Mouse (Mus musculus) heart, adult 2 months (tissue): Measurements from ENCODE around the gene Zdhhc8. TPM values are rescaled to one million over a fixed set of nuclear protein-coding genes. Genes with fewer than 3 reads are reported as not detected.

ENCODE experiments used
- DNase-seq, 2 experiments: peaks; one replicate each; pipeline ENCODE4 v3.0.0; 2021
- H3K27ac ChIP-seq: fragments of 200-600 bp; 2 replicates; pipeline ENCODE4 v1.8.1; 2022
- H3K27me3 ChIP-seq: fragments of 200-500 bp; 2 replicates; pipeline ENCODE4 v1.6.1; 2012; ENCODE audit warnings: mild to moderate bottlenecking, low read length, inconsistent platforms, mixed read lengths; ENCODE audit not compliant: control insufficient read depth, insufficient read depth
- H3K36me3 ChIP-seq: fragments of 200-500 bp; 2 replicates; pipeline ENCODE4 v1.6.1; 2012; ENCODE audit warnings: low read length, inconsistent platforms; ENCODE audit not compliant: control insufficient read depth, insufficient read depth
- H3K4me1 ChIP-seq: fragments of 200-500 bp; 2 replicates; pipeline ENCODE4 v1.6.1; 2011; ENCODE audit warnings: low read length; ENCODE audit not compliant: control insufficient read depth, insufficient read depth
- H3K4me3 ChIP-seq: fragments of 200-600 bp; 2 replicates; pipeline ENCODE4 v1.8.1; 2022
- H3K79me2 ChIP-seq: fragments of 200-500 bp; replicated peaks from 2 replicates; pipeline ENCODE4 v1.6.1; 2012; ENCODE audit warnings: mild to moderate bottlenecking, inconsistent platforms, low read length, moderate library complexity, mixed read lengths; ENCODE audit not compliant: control insufficient read depth, insufficient read depth
- H3K9ac ChIP-seq: fragments of 200-500 bp; 2 replicates; pipeline ENCODE4 v1.6.1; 2012; ENCODE audit warnings: low read depth, mild to moderate bottlenecking, control low read depth, inconsistent platforms, low read length, mixed read lengths
- CTCF ChIP-seq: fragments of 200-600 bp; IDR thresholded peaks from 2 replicates; pipeline ENCODE4 v1.8.1; 2022; ENCODE audit warnings: antibody characterized with exemption, mild to moderate bottlenecking, moderate library complexity
- EP300 ChIP-seq: fragments of 200-500 bp; IDR thresholded peaks from 2 replicates; pipeline ENCODE4 v1.6.1; 2011; ENCODE audit warnings: low read depth, low read length, control low read depth; ENCODE audit not compliant: insufficient read depth
- POLR2A ChIP-seq: fragments of 200-500 bp; IDR thresholded peaks from 2 replicates; pipeline ENCODE4 v1.6.1; 2011; ENCODE audit warnings: mild to moderate bottlenecking, low read depth, low read length, control low read depth; ENCODE audit not compliant: insufficient read depth
- WGBS: fragments of 180-500 bp; shearing (Covaris S2); methylation state at CpG from one replicate; pipeline ENCODE4 v1.1.7; 2018; 5-methylcytosine and 5-hydroxymethylcytosine counted together
- intact Hi-C: fragments of 180-260 bp; cut with DNase I; formaldehyde crosslinking; loops from one replicate; pipeline ENCODE4 v1.15.1; 2025
- polyA plus RNA-seq: library from polyadenylated mRNA; depleted of rRNA; stranded (reverse); fragments of >200 nt; gene quantifications from 2 replicates; pipeline ENCODE4 v1.2.3, GENCODE M21; 2012
- total RNA-seq, 2 experiments: library from RNA; stranded (reverse); gene quantifications; 2 replicates each; pipeline ENCODE4 v1.2.3; 2021

The Zdhhc8 gene
- total and polyA plus RNA-seq, 3 experiments = 19.6 to 51.5 (median 22.7) TPM

DNA sequence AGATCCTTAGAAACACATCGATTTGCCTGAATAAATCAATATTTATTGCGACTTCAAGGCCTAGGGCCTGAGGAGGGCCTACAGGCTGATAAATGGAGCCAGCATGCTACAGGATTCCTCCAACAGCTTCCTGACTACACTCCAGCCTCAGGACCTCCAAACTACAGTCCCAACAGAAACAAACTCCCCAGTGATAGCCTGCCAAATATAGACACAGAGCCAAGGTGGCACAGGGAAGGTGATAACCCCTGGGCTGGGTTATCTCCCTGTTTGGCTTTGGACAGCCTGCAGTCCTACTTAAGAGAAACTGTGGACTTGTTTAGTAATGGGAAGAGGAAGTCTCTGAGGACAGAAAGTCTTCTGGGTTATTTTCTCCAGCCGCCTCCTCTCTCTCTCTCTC lies 47.7 kb downstream of the Zdhhc8 start:
- WGBS = 51% methylated on average over 3 of the region's 3 CpGs
- intact Hi-C loops = no loop called here
- no peak for TF ChIP-seq EP300
- TF ChIP-seq POLR2A = no peak

GRCm38 (mm10) chr16:18186798-18187197 lies 48.1 kb downstream of the Zdhhc8 start:
- no peaks in the 10 kb centered on the region for H3K27me3 ChIP-seq
- H3K36me3 ChIP-seq = no peaks in the 10 kb centered on the region
- WGBS = 42% methylated on average over 4 of the region's 4 CpGs
- no peaks in the 10 kb centered on the region for H3K4me1 ChIP-seq
- intact Hi-C loops = no loop called here
- no peaks in the 10 kb centered on the region for H3K79me2 ChIP-seq
- DNase-seq = no peak
- H3K4me3 ChIP-seq = no peak overlapping the region
- no peak overlapping the region for H3K27ac ChIP-seq
- no peak overlapping the region for H3K9ac ChIP-seq
- TF ChIP-seq EP300 (no peak), POLR2A (no peak), CTCF (no peak)

More for the DNA sequence above, 47.7 kb downstream of the Zdhhc8 start:
- no peak for DNase-seq
- Histone ChIP-seq H3K4me3 (no peak overlapping the region), H3K9ac (no peak overlapping the region), H3K4me1 (no peaks in the 10 kb centered on the region), H3K27ac (no peak overlapping the region), H3K27me3 (no peaks in the 10 kb centered on the region), H3K36me3 (no peaks in the 10 kb centered on the region), H3K79me2 (no peaks in the 10 kb centered on the region)

GRCm38 (mm10) chr16:18185715-18186449 lies 49.1 kb downstream of the Zdhhc8 start:
- intact Hi-C loops = no loop called here

DNA sequence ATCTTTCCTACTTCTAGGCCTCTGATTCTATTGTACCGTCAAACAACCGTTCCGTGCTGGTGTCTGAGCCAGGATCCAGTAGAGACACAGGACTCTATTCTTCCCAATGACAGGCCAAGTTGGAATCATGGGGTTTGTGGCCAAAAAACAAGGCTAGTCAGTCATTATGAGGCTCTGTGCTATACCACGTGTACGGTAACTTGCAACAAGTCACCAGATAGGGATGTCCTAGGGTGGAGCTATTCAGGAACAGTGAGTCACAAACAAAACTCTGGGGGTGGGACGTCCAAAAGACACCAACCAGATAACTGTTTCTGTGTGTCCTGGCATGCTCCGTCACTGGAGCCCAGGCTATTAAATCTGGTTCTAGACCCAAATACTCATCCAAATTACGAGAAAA lies 52.2 kb downstream of the Zdhhc8 start:
- H3K36me3 ChIP-seq = no peaks in the 10 kb centered on the region
- H3K27ac ChIP-seq = no peak overlapping the region
- no peak overlapping the region for H3K9ac ChIP-seq
- intact Hi-C loops = no loop called here
- H3K27me3 ChIP-seq = no peaks in the 10 kb centered on the region
- H3K4me1 ChIP-seq = no peaks in the 10 kb centered on the region
- TF ChIP-seq EP300 = no peak
- no peak for TF ChIP-seq POLR2A
- H3K4me3 ChIP-seq = no peak overlapping the region
- no peak for DNase-seq
- no peaks in the 10 kb centered on the region for H3K79me2 ChIP-seq
- WGBS = 63% methylated on average over 8 of the region's 8 CpGs

More at GRCm38 (mm10) chr16:18185715-18186449, 49.1 kb downstream of the Zdhhc8 start:
- H3K27ac ChIP-seq = no peak overlapping the region
- H3K4me1 ChIP-seq = no peaks in the 10 kb centered on the region
- 90% methylated on average over 8 of the region's 8 CpGs for WGBS
- H3K79me2 ChIP-seq = no peaks in the 10 kb centered on the region
- H3K4me3 ChIP-seq = no peak overlapping the region
- H3K36me3 ChIP-seq = no peaks in the 10 kb centered on the region
- H3K9ac ChIP-seq = no peak overlapping the region
- no peak for TF ChIP-seq CTCF
- no peak for TF ChIP-seq EP300
- no peak for TF ChIP-seq POLR2A
- no peaks in the 10 kb centered on the region for H3K27me3 ChIP-seq
- no peak for DNase-seq

DNA sequence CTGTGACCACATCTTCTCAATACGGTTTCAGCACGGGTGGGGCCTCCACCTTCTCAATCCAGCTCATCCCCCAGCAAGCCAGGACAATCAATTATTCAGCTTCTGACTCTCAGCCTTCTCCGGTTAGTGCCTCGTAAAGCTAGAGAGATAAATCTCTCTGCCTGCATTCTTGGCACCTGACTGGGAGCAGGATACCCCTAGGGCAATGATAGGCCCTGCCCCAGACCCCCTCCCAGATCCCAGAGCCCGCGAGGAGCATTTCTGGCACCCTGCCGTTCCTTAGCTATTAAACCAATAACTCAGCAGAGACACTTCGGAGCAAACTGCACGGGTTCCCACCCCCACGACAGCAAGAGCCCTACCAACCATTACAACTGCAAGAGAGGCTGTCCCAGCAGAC lies 53.5 kb downstream of the Zdhhc8 start:
- 57% methylated on average over 10 of the region's 10 CpGs for WGBS
- Histone ChIP-seq H3K79me2 (no peaks in the 10 kb centered on the region), H3K4me1 (no peaks in the 10 kb centered on the region), H3K27ac (no peak overlapping the region), H3K4me3 (no peak overlapping the region), H3K36me3 (no peaks in the 10 kb centered on the region), H3K27me3 (no peaks in the 10 kb centered on the region), H3K9ac (no peak overlapping the region)
- DNase-seq = no peak
- intact Hi-C loops = no loop called here
- TF ChIP-seq POLR2A (no peak), EP300 (no peak), CTCF (no peak)

GRCm38 (mm10) chr16:18179591-18179990 lies 55.3 kb downstream of the Zdhhc8 start:
- no peak for TF ChIP-seq POLR2A
- TF ChIP-seq CTCF = no peak
- no peak for TF ChIP-seq EP300
- H3K36me3 ChIP-seq = no peaks in the 10 kb centered on the region
- no peaks in the 10 kb centered on the region for H3K4me1 ChIP-seq
- H3K27me3 ChIP-seq = no peaks in the 10 kb centered on the region
- no peak for DNase-seq
- no peak overlapping the region for H3K9ac ChIP-seq
- intact Hi-C loops = no loop called here
- H3K27ac ChIP-seq = no peak overlapping the region
- 63% methylated on average over 2 of the region's 2 CpGs for WGBS
- H3K4me3 ChIP-seq = no peak overlapping the region
- no peaks in the 10 kb centered on the region for H3K79me2 ChIP-seq

GRCm38 (mm10) chr16:18176758-18177157 lies 58.2 kb downstream of the Zdhhc8 start:
- intact Hi-C loops = no loop called here
- DNase-seq = no peak
- WGBS = 85% methylated on average over 4 of the region's 4 CpGs
- H3K4me1 ChIP-seq = no peaks in the 10 kb centered on the region
- H3K9ac ChIP-seq = no peak overlapping the region
- H3K27ac ChIP-seq = no peak overlapping the region
- no peaks in the 10 kb centered on the region for H3K79me2 ChIP-seq
- no peaks in the 10 kb centered on the region for H3K36me3 ChIP-seq
- TF ChIP-seq POLR2A = no peak
- TF ChIP-seq CTCF = peak; percentile 10; the same call in 1 of the 2 replicates
- no peak overlapping the region for H3K4me3 ChIP-seq
- no peaks in the 10 kb centered on the region for H3K27me3 ChIP-seq
